Mouse (Mus musculus): ENCODE measurements around the gene Krit1.
"Not testable (repeated sequence)": the region's sequence is repeated elsewhere in the genome, so short reads cannot be mapped to it uniquely, and the experiment has no call there.

Krit1 gene

GRCm38 (mm10) chr5:3886862-3887261, 83.9 kb downstream of the Krit1 start:
- not testable (repeated sequence) for DNase-seq (ENCODE audit: low read depth in 1 of 2, low spot score in 2 of 2)

GRCm38 (mm10) chr5:3889201-3889600, 86.2 kb downstream of the Krit1 start:
- no peak for DNase-seq (ENCODE audit: low read depth in 1 of 2, low spot score in 2 of 2)

GRCm38 (mm10) chr5:3893459-3894293, 90.7 kb downstream of the Krit1 start, which contains the start of gene Mterf1a:
TSS of gene Mterf1a (minus strand) at chr5:3893933.
- DNase-seq (ENCODE audit: low read depth in 1 of 2, low spot score in 2 of 2) = peak in 1 of 2 experiments; percentile 19

- not testable (repeated sequence) for DNase-seq (ENCODE audit: low read depth in 1 of 2, low spot score in 2 of 2)
Measured at GRCm38 (mm10) chr5:3894294-3894619, 91.3 kb downstream of the Krit1 start.

All from monocyte, adult 2 months (primary cell).